In genomic region chr2:73460168-73460567, GRCm38 (mm10) we compare ENCODE assay signal across 23 mouse cellular contexts.
DNase-seq lines count a peak whose midpoint lies in the region; ATAC-seq and TF ChIP-seq lines count a peak whose summit lies in the region.
"Had no signal": no experiment of that assay in that cellular context is flagged by ENCODE, and none has a peak within 500 bp of the region (broad histone marks: within the 10 kb centered on the region; RNA-seq: fewer than 3 reads in every experiment).

No protein-coding gene starts in this region.

- H3K4me2 ChIP-seq in kidney, postnatal 0 days (ENCODE audit: low read length) = no peak overlapping the region
- H3K4me2 ChIP-seq in hindbrain, postnatal 0 days (ENCODE audit: low read depth, low read length) = no peak overlapping the region
- no peak overlapping the region for H3K4me2 ChIP-seq in liver, embryonic 11.5 days
- H3K4me2 ChIP-seq: forebrain, embryonic 12.5 days; liver, embryonic 12.5 days; lung, embryonic 15.5 days; midbrain, embryonic 11.5 days had no signal

- H3K27ac ChIP-seq in kidney, postnatal 0 days = no peak overlapping the region
- no peak overlapping the region for H3K27ac ChIP-seq in hindbrain, postnatal 0 days
- no peak overlapping the region for H3K27ac ChIP-seq in liver, embryonic 11.5 days (ENCODE audit: low read depth, low read length)
- H3K27ac ChIP-seq: forebrain, embryonic 12.5 days; layer of hippocampus, adult 2 months; liver, embryonic 12.5 days; lung, embryonic 15.5 days had no signal

- H3K27me3 ChIP-seq in kidney, postnatal 0 days (ENCODE audit: insufficient read depth, low read length) = no peaks in the 10 kb centered on the region
- no peaks in the 10 kb centered on the region for H3K27me3 ChIP-seq in hindbrain, postnatal 0 days (ENCODE audit: insufficient read depth, low read length)
- no peaks in the 10 kb centered on the region for H3K27me3 ChIP-seq in liver, embryonic 11.5 days (replicated peaks; ENCODE audit: control insufficient read depth, insufficient read depth, low read length)
- H3K27me3 ChIP-seq: forebrain, embryonic 12.5 days; liver, embryonic 12.5 days; lung, embryonic 15.5 days had no signal

- intact Hi-C loops in heart, postnatal 36 days (cut with DNase I) = no loop called here

- no peaks in the 10 kb centered on the region for H3K9me3 ChIP-seq in kidney, postnatal 0 days (replicated peaks; ENCODE audit: low read length)
- no peaks in the 10 kb centered on the region for H3K9me3 ChIP-seq in hindbrain, postnatal 0 days (ENCODE audit: low read length)
- no peaks in the 10 kb centered on the region for H3K9me3 ChIP-seq in liver, embryonic 11.5 days (ENCODE audit: control insufficient read depth, low read length)
- H3K9me3 ChIP-seq: forebrain, embryonic 12.5 days; G1E; liver, embryonic 12.5 days; lung, embryonic 15.5 days had no signal

- 37% methylated on average over 3 of the region's 3 CpGs for WGBS in kidney, postnatal 0 days
- 50% methylated on average over 3 of the region's 3 CpGs for WGBS in hindbrain, postnatal 0 days
- 55% methylated on average over 3 of the region's 3 CpGs for WGBS in liver, embryonic 11.5 days

- H3K36me3 ChIP-seq in kidney, postnatal 0 days (ENCODE audit: insufficient read depth, low read length) = no peaks in the 10 kb centered on the region
- no peaks in the 10 kb centered on the region for H3K36me3 ChIP-seq in hindbrain, postnatal 0 days (ENCODE audit: insufficient read depth, low read length)
- H3K36me3 ChIP-seq in liver, embryonic 11.5 days (ENCODE audit: control insufficient read depth, insufficient read depth, low read length) = no peaks in the 10 kb centered on the region
- H3K36me3 ChIP-seq: forebrain, embryonic 12.5 days; G1E; liver, embryonic 12.5 days; lung, embryonic 15.5 days had no signal

- H3K4me1 ChIP-seq in kidney, postnatal 0 days (replicated peaks; ENCODE audit: insufficient read depth, low read length) = no peaks in the 10 kb centered on the region; the same call in 1 of the 2 replicates
- H3K4me1 ChIP-seq in hindbrain, postnatal 0 days (ENCODE audit: insufficient read depth, low read length) = no peaks in the 10 kb centered on the region
- peaks cover 25% of the 10 kb centered on the region for H3K4me1 ChIP-seq in liver, embryonic 11.5 days (replicated peaks; ENCODE audit: control insufficient read depth, insufficient read depth, low read length)
- H3K4me1 ChIP-seq: forebrain, embryonic 12.5 days had no signal

- no peak overlapping the region for H3K4me3 ChIP-seq in kidney, postnatal 0 days (replicated peaks; ENCODE audit: low read depth, low read length)
- H3K4me3 ChIP-seq in hindbrain, postnatal 0 days (ENCODE audit: low read length) = no peak overlapping the region
- no peak overlapping the region for H3K4me3 ChIP-seq in liver, embryonic 11.5 days (ENCODE audit: low read depth, low read length)
- H3K4me3 ChIP-seq: forebrain, embryonic 12.5 days; layer of hippocampus, adult 2 months; liver, embryonic 12.5 days; lung, embryonic 15.5 days had no signal

- no peak for TF ChIP-seq CTCF in kidney, postnatal 0 days (IDR thresholded peaks at IDR 0.05; ENCODE audit: low read depth)
- TF ChIP-seq CTCF in hindbrain, postnatal 0 days (IDR thresholded peaks at IDR 0.05; ENCODE audit: low read depth) = no peak

- peak; percentile 45 for DNase-seq in adrenal gland, postnatal 14 days
- no peak for DNase-seq in adrenal gland, adult 2 months
- peak; percentile 10 for DNase-seq in kidney, postnatal 0 days (ENCODE audit: low spot score)
- no peak for DNase-seq in kidney, adult 11 months
- DNase-seq in gastrocnemius, postnatal 10 days = peak; percentile 38
- peak; percentile 35 for DNase-seq in heart, postnatal 36 days
- no peak for DNase-seq in hindbrain, postnatal 0 days (ENCODE audit: low spot score)
- no peak for DNase-seq in liver, embryonic 11.5 days (ENCODE audit: low spot score)
- DNase-seq: adrenal gland, postnatal 36 days; cerebellum, adult 11-12 months; cerebellum, postnatal 25 days; kidney, adult 18-20 months; kidney, postnatal 10 days; lung, postnatal 4 days; right cerebral cortex, adult 18-20 months; thymus, postnatal 14 days had no signal

- no peak for ATAC-seq in kidney, postnatal 0 days (replicated peaks; ENCODE audit: low FRiP score, low read depth)
- ATAC-seq in hindbrain, postnatal 0 days = no peak
- ATAC-seq in liver, embryonic 11.5 days (replicated peaks; ENCODE audit: low FRiP score) = no peak
- ATAC-seq: hindbrain, embryonic 16.5 days; liver, embryonic 12.5 days had no signal

- no peak overlapping the region for H3K9ac ChIP-seq in kidney, postnatal 0 days (ENCODE audit: low read depth, low read length)
- H3K9ac ChIP-seq in hindbrain, postnatal 0 days (replicated peaks; ENCODE audit: low read length) = no peak overlapping the region
- H3K9ac ChIP-seq in liver, embryonic 11.5 days (ENCODE audit: low read depth, low read length) = no peak overlapping the region
- H3K9ac ChIP-seq: forebrain, embryonic 12.5 days; liver, embryonic 12.5 days; lung, embryonic 15.5 days had no signal

Comparison
In these comparisons a context has a peak if more than half of its experiments do, and no peak if none do; other contexts are left out.
1. DNase-seq: peak in adrenal gland, postnatal 14 days (single experiment), kidney, postnatal 0 days (single experiment), gastrocnemius, postnatal 10 days (single experiment) and heart, postnatal 36 days (2 of 2); none in adrenal gland, adult 2 months (single experiment), kidney, adult 11 months (single experiment), hindbrain, postnatal 0 days (single experiment) and liver, embryonic 11.5 days (single experiment).